Mouse (Mus musculus) embryonic facial prominence, embryonic 12.5 days (tissue): ENCODE measurements around the gene Hyal5. TPM values are rescaled to one million over a fixed set of nuclear protein-coding genes. Genes with fewer than 3 reads are reported as not detected.

Experiments used
- ATAC-seq: fragments of 200-750 bp; cut with Nextera tagmentation; 2 replicates; pipeline ENCODE4 v1.8.0; 2017; ENCODE audit not compliant: insufficient number of reproducible peaks, insufficient read depth, low FRiP score, low TSS enrichment
- H3K27ac ChIP-seq: fragments of 300-500 bp; sonication (generic); 2 replicates; pipeline ENCODE4 v1.5.1; 2016; ENCODE audit warnings: mild to moderate bottlenecking
- H3K27me3 ChIP-seq: fragments of 300-500 bp; sonication (generic); 2 replicates; pipeline ENCODE4 v1.6.1; 2016; ENCODE audit warnings: mild to moderate bottlenecking, moderate library complexity
- H3K36me3 ChIP-seq: fragments of 300-500 bp; sonication (generic); 2 replicates; pipeline ENCODE4 v1.6.1; 2016; ENCODE audit warnings: mild to moderate bottlenecking
- H3K4me1 ChIP-seq: fragments of 300-500 bp; sonication (generic); 2 replicates; pipeline ENCODE4 v1.6.1; 2016
- H3K4me2 ChIP-seq: fragments of 300-500 bp; sonication (generic); replicated peaks from 2 replicates; pipeline ENCODE4 v1.6.1; 2016; ENCODE audit warnings: mild to moderate bottlenecking, moderate library complexity
- H3K4me3 ChIP-seq: fragments of 300-500 bp; sonication (generic); 2 replicates; pipeline ENCODE4 v1.5.1; 2016; ENCODE audit warnings: mild to moderate bottlenecking
- H3K9ac ChIP-seq: fragments of 300-500 bp; sonication (generic); 2 replicates; pipeline ENCODE4 v1.6.1; 2016; ENCODE audit warnings: mild to moderate bottlenecking, moderate library complexity
- H3K9me3 ChIP-seq: fragments of 300-500 bp; sonication (generic); 2 replicates; pipeline ENCODE4 v1.6.1; 2016; ENCODE audit warnings: mild to moderate bottlenecking, moderate library complexity
- WGBS: fragments of 180-500 bp; shearing (Covaris S2); methylation state at CpG from one replicate; pipeline ENCODE4 v1.1.7; 2016; 5-methylcytosine and 5-hydroxymethylcytosine counted together
- polyA plus RNA-seq: library from polyadenylated mRNA; unstranded; fragments of >200 nt; fragmentation: Nextera tagmentation; extraction: Ambion mirVana; gene quantifications from 2 replicates; pipeline ENCODE4 v1.2.1, GENCODE M21; 2016

Hyal5 gene
- not detected in 2 replicates for polyA plus RNA-seq

DNA sequence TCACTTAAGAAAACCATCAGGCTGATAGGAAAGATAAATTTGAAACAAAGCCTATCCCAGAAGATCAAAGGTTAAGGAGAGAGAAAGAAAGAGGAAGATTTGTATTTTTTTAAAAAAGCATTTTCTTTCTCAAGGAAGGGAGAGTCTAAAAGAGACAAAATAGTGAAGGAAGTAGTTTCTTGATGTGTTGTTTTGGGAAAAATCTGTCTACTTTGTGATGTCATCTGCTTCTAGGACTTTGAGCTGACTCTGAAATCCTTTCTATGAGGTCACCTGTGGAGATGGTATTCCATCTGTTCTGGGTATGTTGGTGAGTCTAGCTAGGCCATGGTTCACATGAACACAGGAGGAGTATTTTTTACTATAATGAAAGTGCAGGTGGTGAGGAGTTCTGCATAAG is at the start of gene Hyal5:
Hyal5 (plus strand) TSS at position 301 of the 400 bp plus-strand sequence.
- Histone ChIP-seq H3K27ac (no peak within 1 kb of the TSS), H3K36me3 (no peaks in the 10 kb centered on the region), H3K27me3 (no peaks in the 10 kb centered on the region), H3K9ac (no peak within 1 kb of the TSS), H3K9me3 (no peaks in the 10 kb centered on the region), H3K4me3 (no peak within 1 kb of the TSS), H3K4me2 (no peak within 1 kb of the TSS), H3K4me1 (no peaks in the 10 kb centered on the region)
- ATAC-seq = no peak

DNA sequence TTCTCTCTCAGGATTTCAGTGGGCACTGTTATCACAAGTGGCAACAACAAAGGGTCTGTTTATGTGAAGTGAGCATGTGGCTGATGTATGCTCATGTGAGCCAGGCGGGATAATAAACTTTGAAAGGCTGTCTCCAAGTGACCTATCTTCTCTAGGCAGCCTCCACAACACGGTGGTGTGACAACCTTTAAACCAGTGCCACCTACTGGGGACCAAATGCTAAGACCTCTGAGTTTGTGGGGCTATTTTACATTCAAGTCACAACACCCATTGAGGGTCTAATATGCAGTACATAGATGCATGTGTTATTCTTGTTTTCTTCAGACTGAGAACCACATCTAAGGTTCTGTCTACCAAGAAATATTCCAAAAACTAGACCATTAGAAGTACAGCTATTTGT is 35.7 kb upstream of the Hyal5 start:
- Histone ChIP-seq H3K9me3 (no peaks in the 10 kb centered on the region), H3K4me3 (no peak overlapping the region), H3K27ac (no peak overlapping the region), H3K4me2 (no peak overlapping the region), H3K27me3 (no peaks in the 10 kb centered on the region), H3K4me1 (no peaks in the 10 kb centered on the region), H3K36me3 (no peaks in the 10 kb centered on the region), H3K9ac (no peak overlapping the region)
- ATAC-seq = no peak
- 51% methylated on average over 2 of the region's 2 CpGs for WGBS

DNA sequence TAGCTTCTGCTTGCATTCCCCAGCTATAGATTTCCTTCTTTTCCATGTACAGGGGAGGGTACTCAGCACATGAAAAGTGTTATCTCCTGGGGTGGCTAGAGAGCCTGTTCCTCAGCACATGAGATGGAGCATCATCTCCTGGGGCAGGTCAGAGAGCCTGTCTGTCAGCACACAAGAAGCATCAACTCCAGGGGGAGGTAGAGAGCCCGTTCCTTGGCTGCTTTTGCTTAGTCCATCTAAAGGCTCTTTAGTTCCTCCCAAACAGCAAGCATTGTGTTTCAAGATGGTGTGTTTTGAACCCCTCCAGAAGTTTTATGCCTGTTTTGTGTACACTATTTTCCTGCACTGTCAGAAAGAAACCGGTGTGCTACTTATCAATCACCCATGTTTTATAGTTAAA is 2.5 kb downstream of the Hyal5 start:
- no peak for ATAC-seq
- no peaks in the 10 kb centered on the region for H3K9me3 ChIP-seq
- no peaks in the 10 kb centered on the region for H3K36me3 ChIP-seq
- no peak overlapping the region for H3K4me3 ChIP-seq
- H3K27me3 ChIP-seq = no peaks in the 10 kb centered on the region
- H3K27ac ChIP-seq = no peak overlapping the region
- no peak overlapping the region for H3K9ac ChIP-seq
- H3K4me1 ChIP-seq = no peaks in the 10 kb centered on the region
- 39% methylated on average over 2 of the region's 2 CpGs for WGBS
- H3K4me2 ChIP-seq = no peak overlapping the region

DNA sequence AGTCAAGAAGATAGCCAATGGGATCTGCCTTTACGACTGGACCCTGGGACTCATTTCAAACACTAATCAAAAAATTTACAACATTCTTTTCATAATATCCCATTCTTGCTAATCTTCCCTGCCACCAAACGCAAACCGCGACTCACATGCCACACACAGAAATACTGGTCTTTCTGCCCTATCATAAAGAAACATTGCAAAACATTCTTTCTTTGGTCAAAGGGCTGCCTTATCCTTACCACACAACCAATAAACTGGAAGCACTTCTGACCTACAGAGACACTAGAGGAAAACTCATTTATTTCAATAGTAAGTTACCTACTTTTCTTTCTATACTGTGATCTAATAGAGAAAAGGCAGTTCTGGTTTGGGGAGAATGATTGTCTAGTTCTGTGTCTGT is 5.9 kb downstream of the Hyal5 start:
- WGBS = 89% methylated on average over 4 of the region's 4 CpGs
- Histone ChIP-seq H3K4me1 (no peaks in the 10 kb centered on the region), H3K27me3 (no peaks in the 10 kb centered on the region), H3K4me3 (no peak overlapping the region), H3K9ac (no peak overlapping the region), H3K4me2 (no peak overlapping the region), H3K27ac (no peak overlapping the region), H3K36me3 (no peaks in the 10 kb centered on the region), H3K9me3 (no peaks in the 10 kb centered on the region)
- no peak for ATAC-seq

DNA sequence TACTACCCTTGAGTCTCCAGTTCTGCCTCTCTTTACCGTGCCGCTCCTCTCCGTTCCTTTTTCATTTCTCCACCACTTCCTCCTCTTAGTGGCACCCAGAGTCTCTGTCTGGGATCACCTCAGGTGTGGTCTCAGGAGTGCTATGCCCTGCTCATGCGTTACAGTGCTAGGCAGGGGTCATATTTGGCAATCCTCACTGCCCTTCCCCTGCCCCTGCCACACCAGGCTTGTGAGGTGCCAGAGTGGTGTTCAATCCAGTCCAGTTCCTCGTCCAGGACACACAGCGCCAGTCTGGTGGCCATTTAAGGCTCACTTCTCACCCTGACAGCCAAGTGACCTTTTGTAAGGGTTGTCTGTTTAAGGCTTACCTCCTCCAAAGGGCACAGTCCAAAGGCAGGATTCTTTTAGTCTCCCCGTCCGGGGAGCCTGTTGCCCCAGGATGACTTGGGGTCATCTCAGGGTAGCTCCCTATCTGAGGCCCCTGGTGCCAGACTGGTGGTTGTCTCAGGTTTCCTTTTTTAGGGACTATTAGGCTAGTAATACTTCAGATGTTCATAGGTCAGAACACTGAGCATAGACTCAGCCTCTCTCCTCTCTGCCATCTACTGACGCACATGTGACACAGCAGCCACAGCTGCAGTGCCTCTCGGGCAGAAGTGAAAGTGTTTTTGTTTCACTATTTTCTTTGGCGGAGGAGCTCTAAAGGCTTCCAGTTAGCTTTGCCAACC is 36.5 kb downstream of the Hyal5 start:
- no peaks in the 10 kb centered on the region for H3K4me1 ChIP-seq
- no peaks in the 10 kb centered on the region for H3K27me3 ChIP-seq
- no peak overlapping the region for H3K27ac ChIP-seq
- H3K9me3 ChIP-seq = no peaks in the 10 kb centered on the region
- no peak overlapping the region for H3K4me3 ChIP-seq
- H3K4me2 ChIP-seq = 0 out of 2 replicates have a peak overlapping the region, but pooled peaks have one; percentile 13
- WGBS = 66% methylated on average over 11 of the region's 11 CpGs
- H3K9ac ChIP-seq = no peak overlapping the region
- ATAC-seq = 0 out of 2 replicates have a peak, but pooled peaks have one; percentile 52
- H3K36me3 ChIP-seq = no peaks in the 10 kb centered on the region

DNA sequence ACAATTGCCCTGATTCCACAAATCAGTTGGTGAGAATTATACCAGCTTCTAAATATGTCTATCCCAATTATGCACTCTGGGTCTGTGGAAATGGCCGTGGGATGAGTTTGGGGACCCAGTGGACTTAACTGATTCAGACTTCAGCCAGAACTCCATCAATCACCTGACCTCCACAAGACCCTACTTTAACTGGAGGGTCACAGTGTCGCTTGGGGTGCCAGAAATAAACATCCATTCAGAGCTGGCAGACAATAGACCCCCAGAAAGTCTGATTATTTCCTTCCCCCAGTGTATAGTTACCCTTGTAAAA is 37.0 kb downstream of the Hyal5 start:
- Histone ChIP-seq H3K27ac (no peak overlapping the region), H3K9me3 (no peaks in the 10 kb centered on the region), H3K4me2 (0 out of 2 replicates have a peak overlapping the region, but pooled peaks have one; percentile 13), H3K4me3 (no peak overlapping the region), H3K9ac (no peak overlapping the region), H3K4me1 (no peaks in the 10 kb centered on the region), H3K36me3 (no peaks in the 10 kb centered on the region), H3K27me3 (no peaks in the 10 kb centered on the region)
- WGBS = 50% methylated on average over 2 of the region's 2 CpGs
- no peak for ATAC-seq

DNA sequence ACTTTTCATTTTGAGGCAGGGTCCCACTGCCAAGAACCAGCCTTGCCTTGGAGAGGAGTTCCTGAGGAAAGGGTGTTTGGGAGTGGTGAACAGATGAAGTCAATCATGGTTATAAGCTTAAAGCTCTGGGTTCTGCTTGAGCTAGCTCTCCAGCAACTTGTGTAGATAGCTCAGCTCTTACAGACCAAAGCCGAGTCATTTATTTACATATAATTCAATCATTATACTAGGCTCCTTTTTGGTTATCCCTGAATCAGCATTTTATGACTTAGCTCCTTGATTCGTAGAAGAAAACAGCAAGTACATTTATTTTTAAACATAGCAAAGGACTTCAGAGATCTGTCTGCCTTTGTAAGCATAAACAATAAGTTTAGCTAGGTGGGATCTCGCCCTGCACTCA is 47.3 kb downstream of the Hyal5 start:
- Histone ChIP-seq H3K27ac (no peak overlapping the region), H3K4me3 (no peak overlapping the region), H3K27me3 (no peaks in the 10 kb centered on the region), H3K4me1 (no peaks in the 10 kb centered on the region), H3K36me3 (no peaks in the 10 kb centered on the region), H3K9me3 (no peaks in the 10 kb centered on the region), H3K9ac (no peak overlapping the region), H3K4me2 (no peak overlapping the region)
- ATAC-seq = no peak
- 83% methylated on average over 3 of the region's 3 CpGs for WGBS

DNA sequence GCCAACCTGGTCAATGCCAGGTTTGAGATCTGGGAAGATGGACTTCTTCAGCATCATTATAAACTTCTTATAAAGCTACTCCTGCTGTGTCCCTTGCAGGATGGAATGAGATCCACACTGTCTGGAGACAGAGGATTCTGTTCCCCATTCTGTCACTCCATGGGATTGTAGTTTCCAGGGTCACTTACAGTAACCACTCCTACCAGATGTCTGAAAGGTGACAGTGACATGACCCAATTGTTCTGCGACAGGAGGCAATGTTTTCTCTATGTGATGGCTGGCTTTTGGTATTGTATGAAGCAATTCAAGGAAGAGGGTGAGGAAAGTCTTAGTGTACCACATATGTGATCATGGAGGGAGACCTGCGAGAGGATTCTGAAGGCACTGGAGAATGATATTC is 50.0 kb downstream of the Hyal5 start:
- Histone ChIP-seq H3K4me1 (no peaks in the 10 kb centered on the region), H3K27ac (no peak overlapping the region), H3K4me2 (no peak overlapping the region), H3K36me3 (no peaks in the 10 kb centered on the region), H3K4me3 (no peak overlapping the region), H3K9ac (no peak overlapping the region), H3K9me3 (no peaks in the 10 kb centered on the region), H3K27me3 (no peaks in the 10 kb centered on the region)
- ATAC-seq = no peak
- WGBS = 80% methylated on average over 2 of the region's 2 CpGs

DNA sequence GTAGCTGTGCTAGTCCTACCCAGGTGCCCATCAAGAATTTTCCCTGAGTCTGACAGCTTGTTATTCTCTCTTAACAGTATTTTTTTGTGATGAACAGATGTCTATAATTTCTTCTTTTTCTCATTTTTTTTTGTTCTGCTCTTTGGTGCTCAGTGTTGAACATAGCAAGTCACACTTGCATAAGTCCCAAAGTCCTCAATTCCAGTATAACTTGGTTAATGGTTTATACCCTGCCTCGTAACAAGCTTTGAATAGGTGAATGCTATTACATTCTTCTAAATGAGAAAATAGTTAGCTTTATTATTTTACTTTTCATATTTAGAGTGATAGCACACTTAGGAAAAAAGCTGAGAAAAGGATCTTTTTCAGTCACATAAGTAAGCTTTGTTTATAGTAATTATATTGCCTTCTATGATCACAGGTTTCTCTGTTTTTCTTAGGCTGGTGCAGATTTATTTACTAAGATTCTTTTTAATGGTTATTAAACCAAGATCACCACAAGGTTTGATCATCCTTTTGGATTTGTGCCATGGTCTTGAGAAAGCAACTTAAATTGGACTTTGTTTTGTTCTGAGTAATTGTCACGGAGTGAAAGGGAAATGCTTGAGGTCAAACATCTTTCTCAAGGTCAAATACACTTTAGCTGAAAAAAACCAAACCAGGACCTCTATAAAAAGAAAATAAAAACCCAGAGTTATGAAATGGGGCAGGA is 52.4 kb downstream of the Hyal5 start:
- H3K4me2 ChIP-seq = no peak overlapping the region
- no peak for ATAC-seq
- no peak overlapping the region for H3K9ac ChIP-seq
- no peak overlapping the region for H3K4me3 ChIP-seq
- no peak overlapping the region for H3K27ac ChIP-seq
- H3K27me3 ChIP-seq = no peaks in the 10 kb centered on the region
- no peaks in the 10 kb centered on the region for H3K36me3 ChIP-seq
- H3K4me1 ChIP-seq = no peaks in the 10 kb centered on the region
- WGBS = 56% methylated on average over 2 of the region's 2 CpGs
- no peaks in the 10 kb centered on the region for H3K9me3 ChIP-seq

DNA sequence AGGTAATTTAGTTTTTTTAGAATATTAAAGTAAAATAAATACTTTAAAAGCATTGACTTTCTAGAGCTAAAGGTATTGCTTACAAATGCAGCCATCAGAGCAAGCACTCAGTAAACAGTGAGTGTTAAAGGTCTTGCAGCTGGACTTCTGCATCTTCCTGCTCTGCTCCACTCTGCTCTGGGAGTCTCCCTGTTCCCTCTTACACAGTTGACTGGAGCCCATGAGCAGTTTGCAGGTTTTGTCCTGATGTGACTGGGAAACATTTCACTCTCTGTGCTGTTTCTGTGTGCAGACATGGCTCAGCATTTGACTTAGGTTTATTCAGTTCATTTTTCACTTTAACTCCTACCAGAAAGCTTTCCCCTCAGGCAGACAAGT is 52.9 kb downstream of the Hyal5 start:
- H3K9me3 ChIP-seq = no peaks in the 10 kb centered on the region
- no peaks in the 10 kb centered on the region for H3K27me3 ChIP-seq
- no peak overlapping the region for H3K4me3 ChIP-seq

DNA sequence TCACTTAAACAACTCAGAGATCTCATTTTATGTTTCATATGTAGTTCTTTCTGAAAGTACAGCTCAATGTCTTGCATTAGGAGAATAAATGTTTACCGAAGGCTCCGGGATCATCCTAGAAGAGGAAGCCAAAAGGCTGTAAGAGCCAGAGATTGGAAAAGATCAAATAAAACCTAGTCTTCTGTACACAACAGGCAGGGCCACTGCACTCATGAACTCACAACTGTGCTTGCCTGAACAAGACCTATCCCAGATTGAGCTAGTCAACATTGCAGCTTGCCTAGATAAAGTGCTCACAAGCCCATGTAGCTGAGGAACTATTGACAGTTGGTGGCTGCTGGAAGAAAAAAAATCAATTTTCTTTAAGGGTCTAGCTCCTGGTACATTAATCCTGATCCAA is 55.8 kb downstream of the Hyal5 start:
- Histone ChIP-seq H3K4me1 (no peaks in the 10 kb centered on the region), H3K4me2 (no peak overlapping the region), H3K27me3 (no peaks in the 10 kb centered on the region), H3K9ac (no peak overlapping the region), H3K9me3 (no peaks in the 10 kb centered on the region), H3K4me3 (no peak overlapping the region), H3K27ac (no peak overlapping the region), H3K36me3 (no peaks in the 10 kb centered on the region)
- no peak for ATAC-seq
- WGBS = 85% methylated on average over 2 of the region's 2 CpGs

More for the DNA sequence above, 52.9 kb downstream of the Hyal5 start:
- Histone ChIP-seq H3K4me1 (no peaks in the 10 kb centered on the region), H3K36me3 (no peaks in the 10 kb centered on the region), H3K27ac (no peak overlapping the region), H3K9ac (no peak overlapping the region), H3K4me2 (no peak overlapping the region)
- ATAC-seq = no peak

DNA sequence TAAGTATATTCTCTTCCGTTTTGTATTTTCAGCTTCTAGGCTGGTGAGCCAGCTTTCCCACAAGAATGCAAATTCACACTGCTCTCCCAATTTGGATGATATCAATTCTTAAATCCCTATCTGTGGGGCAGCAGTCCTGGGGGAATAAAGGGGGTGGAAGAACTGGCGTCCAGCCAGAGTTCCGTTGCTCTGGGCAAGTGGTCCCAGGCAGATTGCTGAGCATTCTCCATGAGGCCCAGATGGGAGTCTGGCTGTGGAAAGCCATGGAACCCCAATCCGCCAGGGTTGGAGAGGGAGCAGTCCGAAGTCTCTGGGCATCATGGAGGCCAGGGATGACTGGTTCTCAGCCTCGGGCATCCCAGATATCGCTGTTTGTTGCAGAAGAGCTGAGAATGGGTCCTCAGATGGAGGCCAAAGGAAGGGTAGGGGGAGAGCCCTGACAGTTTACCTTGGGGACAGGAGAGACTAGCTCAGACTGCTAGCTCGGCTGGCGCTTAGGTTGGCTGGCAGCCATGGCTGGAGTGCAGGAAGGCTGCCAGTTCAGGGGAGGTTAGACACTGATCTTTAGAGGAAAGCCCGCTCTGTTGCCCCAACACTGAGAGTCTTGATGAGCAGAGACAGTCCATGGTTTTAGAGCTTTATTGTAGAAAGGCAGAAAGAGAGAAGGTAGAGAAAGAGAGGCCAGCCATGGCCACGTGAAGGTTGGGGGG is 67.4 kb downstream of the Hyal5 start:
- Histone ChIP-seq H3K9ac (no peak overlapping the region), H3K36me3 (no peaks in the 10 kb centered on the region), H3K9me3 (no peaks in the 10 kb centered on the region), H3K27ac (no peak overlapping the region), H3K4me1 (no peaks in the 10 kb centered on the region), H3K27me3 (no peaks in the 10 kb centered on the region), H3K4me2 (no peak overlapping the region), H3K4me3 (no peak overlapping the region)
- 87% methylated on average over 11 of the region's 11 CpGs for WGBS
- ATAC-seq = no peak
